Mouse (Mus musculus): Measurements from ENCODE around the gene Map2. TPM values are rescaled to one million over a fixed set of nuclear protein-coding genes. Genes with fewer than 3 reads are reported as not detected.

The Map2 gene
- polyA plus RNA-seq, 1 experiment: 2.4 TPM

DNA sequence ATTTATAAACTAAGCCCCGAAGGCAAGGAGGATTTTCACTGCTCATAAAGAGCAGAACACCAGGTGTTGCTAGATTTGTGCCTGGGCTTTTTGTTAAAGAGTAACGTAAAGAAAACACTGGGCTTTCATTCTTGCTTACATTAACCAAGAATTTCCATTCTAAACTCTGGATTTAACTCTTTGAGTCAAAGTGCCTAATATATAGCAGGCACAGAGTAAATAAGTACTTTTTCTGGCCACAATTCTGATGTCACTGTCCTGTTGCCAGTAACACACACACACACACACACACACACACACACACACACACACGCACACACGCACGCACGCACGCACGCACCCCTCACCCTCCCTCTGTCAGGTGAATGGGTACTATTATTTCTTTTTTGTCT is 77.3 kb downstream of the Map2 start:
- Histone ChIP-seq H3K4me2 (ENCODE audit: low read depth) (no peak overlapping the region), H3K27me3 (ENCODE audit: control insufficient read depth, insufficient read depth, insufficient read length) (no peaks in the 10 kb centered on the region)

DNA sequence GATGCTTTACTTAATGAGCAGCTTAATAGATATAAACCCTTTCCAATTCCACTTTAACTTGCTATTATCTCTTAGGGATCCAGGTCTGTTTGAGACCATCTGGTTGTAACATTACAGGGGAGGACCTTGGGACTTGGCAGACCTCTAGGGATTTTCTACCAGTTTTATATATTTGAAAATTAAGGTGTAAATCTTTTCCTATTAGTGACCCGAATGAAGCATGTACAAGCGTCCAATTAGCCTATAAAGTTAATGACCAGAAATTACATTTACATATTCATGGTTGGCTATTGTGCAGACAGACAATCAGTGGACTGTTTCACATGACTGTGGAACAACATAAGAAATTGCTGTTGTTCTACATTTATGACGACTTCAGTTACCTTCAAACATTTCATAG is 88.1 kb downstream of the Map2 start:
- Histone ChIP-seq H3K4me2 (ENCODE audit: low read depth) (no peak overlapping the region), H3K36me3 (ENCODE audit: control insufficient read depth, insufficient read depth) (no peaks in the 10 kb centered on the region), H3K4me3 (no peak overlapping the region), H3K27me3 (ENCODE audit: control insufficient read depth, insufficient read depth, insufficient read length) (no peaks in the 10 kb centered on the region), H3K79me2 (ENCODE audit: control insufficient read depth, insufficient read depth) (no peaks in the 10 kb centered on the region), H3ac (ENCODE audit: control insufficient read depth, insufficient read length) (no peak overlapping the region)
- no peak for TF ChIP-seq MAX (IDR thresholded peaks at IDR 0.05; ENCODE audit: low read depth)
- TF ChIP-seq TCF12 (IDR thresholded peaks at IDR 0.05; ENCODE audit: insufficient read depth, poor library complexity, severe bottlenecking): no peak
- TF ChIP-seq E2F4 (IDR thresholded peaks at IDR 0.05; ENCODE audit: insufficient read depth): no peak
- TF ChIP-seq REST (IDR thresholded peaks at IDR 0.05; ENCODE audit: insufficient read depth, insufficient read length): no peak

More for the DNA sequence above, 77.3 kb downstream of the Map2 start:
- Histone ChIP-seq H3ac (ENCODE audit: control insufficient read depth, insufficient read length) (no peak overlapping the region), H3K4me3 (no peak overlapping the region), H3K36me3 (ENCODE audit: control insufficient read depth, insufficient read depth) (no peaks in the 10 kb centered on the region), H3K79me2 (ENCODE audit: control insufficient read depth, insufficient read depth) (no peaks in the 10 kb centered on the region)
- TF ChIP-seq POLR2AphosphoS2 (IDR thresholded peaks at IDR 0.05; ENCODE audit: insufficient read length, low read depth) (no peak), E2F4 (IDR thresholded peaks at IDR 0.05; ENCODE audit: insufficient read depth) (no peak), USF1 (IDR thresholded peaks at IDR 0.05; ENCODE audit: low read depth) (no peak), TCF3 (IDR thresholded peaks at IDR 0.05; ENCODE audit: insufficient read length, low read depth) (no peak), POLR2A (IDR thresholded peaks at IDR 0.05; ENCODE audit: insufficient read length, low read depth) (no peak), REST (IDR thresholded peaks at IDR 0.05; ENCODE audit: insufficient read depth, insufficient read length) (no peak)

DNA sequence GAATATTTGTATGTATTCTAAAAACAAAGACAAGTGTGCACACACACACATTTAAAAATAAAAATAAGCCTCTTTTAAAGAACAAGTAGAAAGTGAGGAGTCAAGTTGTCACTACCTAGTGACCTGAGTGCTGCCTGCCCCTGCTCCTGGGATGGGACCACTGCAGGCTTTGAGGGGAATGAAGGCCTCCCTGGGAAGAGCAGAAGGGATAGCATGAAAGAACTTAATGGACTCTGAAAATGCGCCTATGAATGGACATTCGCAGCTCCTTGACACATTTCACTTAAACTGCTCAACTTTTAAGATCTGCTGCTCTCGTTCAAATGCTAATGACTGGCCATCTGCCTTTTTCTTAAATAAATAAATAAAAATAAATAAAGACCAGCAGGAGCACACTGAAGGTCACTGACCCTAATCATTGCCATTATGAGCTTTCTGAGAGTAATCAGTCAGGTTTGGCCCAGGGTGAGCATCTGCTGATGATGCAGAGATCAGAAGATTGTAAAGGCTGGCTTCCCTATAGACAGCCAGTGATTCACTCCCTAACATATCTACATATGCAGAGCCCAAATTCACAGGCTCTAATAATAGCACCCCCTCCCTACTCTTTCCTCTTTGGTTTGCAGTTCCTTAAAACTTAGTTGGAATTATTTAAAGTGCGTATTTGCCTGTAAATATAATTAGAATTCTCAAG is 91.3 kb downstream of the Map2 start:
- no peak for TF ChIP-seq MYOG (IDR thresholded peaks at IDR 0.05; ENCODE audit: control insufficient read depth in 1 of 3, insufficient read depth in 1 of 3, insufficient read length in 2 of 3, low read depth in 2 of 3)
- TF ChIP-seq CEBPB (IDR thresholded peaks at IDR 0.05; ENCODE audit: insufficient read depth, poor library complexity, severe bottlenecking): no peak
- TF ChIP-seq MAX (IDR thresholded peaks at IDR 0.05; ENCODE audit: low read depth): no peak
- TF ChIP-seq MYOD1 (IDR thresholded peaks at IDR 0.05; ENCODE audit: control insufficient read depth in 1 of 3, insufficient read length in 2 of 3, low read depth in 2 of 3): no peak
- no peak for TF ChIP-seq USF1 (IDR thresholded peaks at IDR 0.05; ENCODE audit: low read depth)
- no peak for TF ChIP-seq POLR2A (IDR thresholded peaks at IDR 0.05; ENCODE audit: insufficient read length, low read depth)
- TF ChIP-seq POLR2AphosphoS2 (IDR thresholded peaks at IDR 0.05; ENCODE audit: insufficient read length, low read depth): no peak
- no peak for TF ChIP-seq SRF (IDR thresholded peaks at IDR 0.05; ENCODE audit: control insufficient read depth, insufficient read length, low read depth)
- no peak for TF ChIP-seq TCF12 (IDR thresholded peaks at IDR 0.05; ENCODE audit: insufficient read depth, poor library complexity, severe bottlenecking)
- H3K36me3 ChIP-seq (ENCODE audit: control insufficient read depth, insufficient read depth): no peaks in the 10 kb centered on the region
- no peaks in the 10 kb centered on the region for H3K79me2 ChIP-seq (ENCODE audit: control insufficient read depth, insufficient read depth)
- H3K27me3 ChIP-seq (ENCODE audit: control insufficient read depth, insufficient read depth, insufficient read length): no peaks in the 10 kb centered on the region
- H3K4me2 ChIP-seq (ENCODE audit: low read depth): no peak overlapping the region
- no peak overlapping the region for H3K4me3 ChIP-seq
- H3ac ChIP-seq (ENCODE audit: control insufficient read depth, insufficient read length): no peak overlapping the region

DNA sequence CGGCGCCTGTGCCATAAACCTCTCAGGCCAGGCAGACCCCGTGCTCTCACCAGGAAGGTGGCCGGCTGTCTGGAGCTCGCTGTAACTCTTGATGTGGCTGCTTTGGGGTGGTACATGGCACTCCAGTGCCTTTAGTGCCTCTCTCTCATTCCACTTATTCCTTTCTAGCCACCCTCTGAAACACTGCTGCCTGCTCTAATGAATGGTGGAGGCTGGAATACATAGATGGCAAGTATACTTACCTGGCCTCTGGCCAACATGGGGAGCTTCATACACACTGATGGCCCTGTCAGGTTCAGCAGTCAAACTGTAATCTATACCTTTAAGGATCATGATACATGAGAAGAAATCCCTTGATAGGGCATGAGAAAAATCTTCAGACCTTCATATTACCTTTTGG is 102.6 kb downstream of the Map2 start:
- Histone ChIP-seq H3K27me3 (ENCODE audit: control insufficient read depth, insufficient read depth, insufficient read length) (no peaks in the 10 kb centered on the region), H3K4me2 (ENCODE audit: low read depth) (no peak overlapping the region), H3ac (ENCODE audit: control insufficient read depth, insufficient read length) (no peak overlapping the region), H3K79me2 (ENCODE audit: control insufficient read depth, insufficient read depth) (no peaks in the 10 kb centered on the region), H3K4me3 (no peak overlapping the region), H3K36me3 (ENCODE audit: control insufficient read depth, insufficient read depth) (no peaks in the 10 kb centered on the region)
- TF ChIP-seq TCF3 (IDR thresholded peaks at IDR 0.05; ENCODE audit: insufficient read length, low read depth) (no peak), MAX (IDR thresholded peaks at IDR 0.05; ENCODE audit: low read depth) (no peak), E2F4 (IDR thresholded peaks at IDR 0.05; ENCODE audit: insufficient read depth) (no peak), CEBPB (IDR thresholded peaks at IDR 0.05; ENCODE audit: insufficient read depth, poor library complexity, severe bottlenecking) (no peak), SRF (IDR thresholded peaks at IDR 0.05; ENCODE audit: control insufficient read depth, insufficient read length, low read depth) (no peak), MYOG (IDR thresholded peaks at IDR 0.05; ENCODE audit: control insufficient read depth in 1 of 3, insufficient read depth in 1 of 3, insufficient read length in 2 of 3, low read depth in 2 of 3) (no peak), POLR2AphosphoS2 (IDR thresholded peaks at IDR 0.05; ENCODE audit: insufficient read length, low read depth) (no peak), USF1 (IDR thresholded peaks at IDR 0.05; ENCODE audit: low read depth) (no peak), POLR2A (IDR thresholded peaks at IDR 0.05; ENCODE audit: insufficient read length, low read depth) (no peak), MYOD1 (IDR thresholded peaks at IDR 0.05; ENCODE audit: control insufficient read depth in 1 of 3, insufficient read length in 2 of 3, low read depth in 2 of 3) (no peak), TCF12 (IDR thresholded peaks at IDR 0.05; ENCODE audit: insufficient read depth, poor library complexity, severe bottlenecking) (no peak), REST (IDR thresholded peaks at IDR 0.05; ENCODE audit: insufficient read depth, insufficient read length) (no peak)

DNA sequence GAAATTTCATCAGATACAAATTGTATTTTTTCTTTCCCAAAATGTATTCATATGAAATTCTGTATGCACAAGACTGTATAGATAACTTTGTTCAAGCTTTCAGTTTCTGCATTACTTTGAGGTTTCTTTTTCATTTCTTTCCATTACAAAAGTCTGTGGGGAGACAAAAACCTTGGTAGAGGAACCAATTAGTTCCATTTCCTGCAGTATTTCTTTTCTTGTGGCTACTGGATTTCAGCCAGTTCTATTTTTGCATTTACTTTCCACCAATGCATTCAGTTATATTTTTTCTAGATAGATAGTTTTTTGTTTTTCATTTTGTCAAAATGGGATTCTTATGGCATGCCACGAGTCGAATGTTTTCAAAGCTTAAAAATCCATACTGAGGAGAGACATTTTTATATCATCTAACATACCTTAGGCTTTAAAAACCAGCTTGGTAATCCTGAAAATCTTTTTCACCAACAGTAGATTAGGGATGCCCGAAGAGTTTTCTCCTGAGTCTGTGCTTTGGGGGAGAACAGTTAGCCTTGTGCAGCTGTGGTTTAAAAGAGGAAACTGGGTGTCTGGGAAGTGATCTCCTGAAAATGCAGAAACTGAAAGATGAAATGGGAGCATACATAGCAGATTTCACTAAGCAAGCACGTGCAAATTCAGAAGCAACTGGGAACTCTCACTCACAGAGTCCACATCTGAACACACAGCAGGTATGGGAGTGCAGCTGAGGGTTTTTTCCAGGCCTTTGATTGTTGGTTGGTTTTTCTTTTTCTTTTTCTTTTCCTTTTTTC is 104.3 kb downstream of the Map2 start:
- Histone ChIP-seq H3K79me2 (ENCODE audit: control insufficient read depth, insufficient read depth) (no peaks in the 10 kb centered on the region), H3K36me3 (ENCODE audit: control insufficient read depth, insufficient read depth) (no peaks in the 10 kb centered on the region), H3K27me3 (ENCODE audit: control insufficient read depth, insufficient read depth, insufficient read length) (no peaks in the 10 kb centered on the region), H3ac (ENCODE audit: control insufficient read depth, insufficient read length) (no peak overlapping the region), H3K4me2 (ENCODE audit: low read depth) (peak overlapping the region; percentile 65), H3K4me3 (no peak overlapping the region)
- TF ChIP-seq USF1 (IDR thresholded peaks at IDR 0.05; ENCODE audit: low read depth): no peak
- no peak for TF ChIP-seq REST (IDR thresholded peaks at IDR 0.05; ENCODE audit: insufficient read depth, insufficient read length)
- no peak for TF ChIP-seq MYOD1 (IDR thresholded peaks at IDR 0.05; ENCODE audit: control insufficient read depth in 1 of 3, insufficient read length in 2 of 3, low read depth in 2 of 3)
- TF ChIP-seq MYOG (IDR thresholded peaks at IDR 0.05; ENCODE audit: control insufficient read depth in 1 of 3, insufficient read depth in 1 of 3, insufficient read length in 2 of 3, low read depth in 2 of 3): no peak
- no peak for TF ChIP-seq CEBPB (IDR thresholded peaks at IDR 0.05; ENCODE audit: insufficient read depth, poor library complexity, severe bottlenecking)
- no peak for TF ChIP-seq E2F4 (IDR thresholded peaks at IDR 0.05; ENCODE audit: insufficient read depth)
- no peak for TF ChIP-seq TCF3 (IDR thresholded peaks at IDR 0.05; ENCODE audit: insufficient read length, low read depth)
- no peak for TF ChIP-seq TCF12 (IDR thresholded peaks at IDR 0.05; ENCODE audit: insufficient read depth, poor library complexity, severe bottlenecking)
- TF ChIP-seq MAX (IDR thresholded peaks at IDR 0.05; ENCODE audit: low read depth): no peak
- TF ChIP-seq POLR2AphosphoS2 (IDR thresholded peaks at IDR 0.05; ENCODE audit: insufficient read length, low read depth): no peak
- TF ChIP-seq POLR2A (IDR thresholded peaks at IDR 0.05; ENCODE audit: insufficient read length, low read depth): no peak
- TF ChIP-seq SRF (IDR thresholded peaks at IDR 0.05; ENCODE audit: control insufficient read depth, insufficient read length, low read depth): no peak
